Mouse (Mus musculus): ENCODE results near the gene Gnl3l. TPM values are rescaled to one million over a fixed set of nuclear protein-coding genes. Genes with fewer than 3 reads are reported as not detected.
A peak's percentile ranks its signal among the peaks of the same experiment; 100 is the strongest.

Gene Gnl3l
- polyA plus RNA-seq, 1 experiment from 2014 or later = 7.0 TPM

DNA sequence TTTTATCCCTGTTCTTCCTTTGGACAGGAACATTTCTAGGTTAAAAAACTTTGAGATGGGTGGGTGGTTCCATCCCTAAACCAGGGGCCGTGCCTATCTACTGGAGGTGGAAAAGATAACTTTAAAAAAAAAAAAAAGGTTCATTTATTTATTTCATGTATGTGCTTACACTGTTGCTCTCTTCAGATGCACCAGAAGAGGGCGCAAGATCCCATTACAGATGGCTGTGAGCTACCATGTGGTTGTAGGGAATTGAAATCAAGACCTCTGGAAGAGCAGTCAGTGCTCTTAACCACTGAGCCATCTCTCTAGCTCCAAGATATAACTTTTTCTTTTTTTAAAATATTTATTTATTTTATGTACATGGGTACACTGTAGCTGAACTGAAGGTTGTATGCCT is 54.1 kb downstream of the Gnl3l start:
- DNase-seq (no peak), ATAC-seq (no peak)
- H3K4me2 ChIP-seq (ENCODE audit: low read depth, low read length) = no peak overlapping the region
- H3K9me3 ChIP-seq (ENCODE audit: low read length) = no peaks in the 10 kb centered on the region
- WGBS (ENCODE audit: insufficient replicate concordance) = 28% methylated on average over 2 of the region's 2 CpGs
- 0 out of 2 replicates have a peak, but pooled peaks cover under 1% of the 10 kb centered on the region for H3K27me3 ChIP-seq (ENCODE audit: insufficient read depth, low read length)
- peak; percentile 47 for TF ChIP-seq CTCF (IDR thresholded peaks at IDR 0.05; ENCODE audit: low read depth)
- TF ChIP-seq EP300 (IDR thresholded peaks at IDR 0.05; ENCODE audit: low read depth) = no peak
- no peaks in the 10 kb centered on the region for H3K36me3 ChIP-seq (replicated peaks; ENCODE audit: insufficient read depth, low read length)
- H3K27ac ChIP-seq (ENCODE audit: low read depth) = no peak overlapping the region
- no peak overlapping the region for H3K4me3 ChIP-seq (ENCODE audit: low read depth, low read length)
- no peaks in the 10 kb centered on the region for H3K4me1 ChIP-seq (ENCODE audit: insufficient read depth)
- no peak overlapping the region for H3K9ac ChIP-seq (replicated peaks)

DNA sequence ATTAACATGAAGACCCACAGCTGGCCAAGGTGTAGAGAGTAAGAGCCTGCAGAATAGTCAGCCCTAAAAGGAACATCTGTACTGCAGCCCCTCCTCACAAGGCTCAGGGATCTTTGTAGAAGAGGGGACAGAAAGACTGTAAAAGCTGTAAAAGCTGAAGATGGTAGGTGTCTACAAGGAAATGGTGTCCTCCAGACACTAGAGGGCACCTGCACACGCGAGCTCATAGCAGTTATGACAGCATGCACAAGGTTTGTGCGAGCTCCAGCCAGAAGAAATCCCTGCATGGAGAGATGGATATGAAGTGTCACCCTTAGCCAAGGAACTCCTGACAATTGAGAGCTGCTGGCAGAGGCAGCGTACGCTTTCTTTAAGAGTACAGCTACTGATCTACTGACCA is 56.4 kb downstream of the Gnl3l start:
- H3K9me3 ChIP-seq (ENCODE audit: low read length) = no peaks in the 10 kb centered on the region
- no peak overlapping the region for H3K4me2 ChIP-seq (ENCODE audit: low read depth, low read length)
- H3K4me1 ChIP-seq (ENCODE audit: insufficient read depth) = no peaks in the 10 kb centered on the region
- ATAC-seq (no peak), DNase-seq (no peak)
- H3K27ac ChIP-seq (ENCODE audit: low read depth) = no peak overlapping the region
- WGBS (ENCODE audit: insufficient replicate concordance) = 55% methylated on average over 5 of the region's 5 CpGs
- H3K27me3 ChIP-seq (ENCODE audit: insufficient read depth, low read length) = no peaks in the 10 kb centered on the region
- H3K9ac ChIP-seq (replicated peaks) = no peak overlapping the region
- no peak for TF ChIP-seq EP300 (IDR thresholded peaks at IDR 0.05; ENCODE audit: low read depth)
- peak; percentile 41 for TF ChIP-seq CTCF (IDR thresholded peaks at IDR 0.05; ENCODE audit: low read depth)
- H3K36me3 ChIP-seq (replicated peaks; ENCODE audit: insufficient read depth, low read length) = no peaks in the 10 kb centered on the region
- H3K4me3 ChIP-seq (ENCODE audit: low read depth, low read length) = no peak overlapping the region

DNA sequence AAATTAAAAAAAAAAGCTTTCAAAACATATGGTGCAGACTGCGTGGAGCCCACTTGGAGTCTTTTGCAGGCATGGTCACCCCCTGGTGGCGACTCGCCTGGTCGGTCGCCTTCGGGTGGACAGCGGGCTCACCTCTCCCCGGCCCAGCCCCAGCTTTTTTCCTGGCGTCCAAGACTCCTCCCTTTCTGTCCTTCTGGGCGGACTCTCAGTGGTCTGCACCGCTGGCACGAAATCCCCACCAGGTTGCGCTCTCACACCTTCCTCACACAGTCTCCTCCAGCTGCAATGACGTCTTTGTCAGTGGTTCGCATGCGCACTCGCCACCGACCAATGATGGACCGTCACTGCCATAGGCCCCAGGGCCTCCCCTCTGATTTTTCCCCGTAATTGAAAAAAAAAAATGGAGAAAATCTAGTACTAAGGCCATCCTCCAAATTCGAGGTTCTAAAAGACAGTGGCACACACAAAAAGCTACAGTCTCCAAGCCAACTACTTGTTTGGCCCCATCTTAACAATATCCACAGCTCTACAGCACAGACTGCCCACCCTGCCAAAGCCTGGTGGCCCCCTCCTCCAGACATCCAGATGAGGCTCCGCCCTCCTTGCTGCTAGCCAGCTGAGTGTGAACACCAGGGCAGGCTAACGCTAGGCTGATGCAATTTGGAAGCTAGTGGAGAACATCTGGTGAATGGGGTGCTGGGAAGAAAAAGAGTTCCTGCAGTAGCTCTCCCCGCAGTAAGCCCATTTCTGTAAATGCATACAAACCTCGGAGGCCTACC is 60.4 kb downstream of the Gnl3l start:
- Histone ChIP-seq H3K4me1 (ENCODE audit: insufficient read depth) (no peaks in the 10 kb centered on the region), H3K27ac (ENCODE audit: low read depth) (no peak overlapping the region), H3K27me3 (ENCODE audit: insufficient read depth, low read length) (no peaks in the 10 kb centered on the region), H3K9me3 (ENCODE audit: low read length) (no peaks in the 10 kb centered on the region), H3K4me2 (ENCODE audit: low read depth, low read length) (peak overlapping the region; percentile 47), H3K4me3 (ENCODE audit: low read depth, low read length) (no peak overlapping the region), H3K36me3 (replicated peaks; ENCODE audit: insufficient read depth, low read length) (no peaks in the 10 kb centered on the region), H3K9ac (replicated peaks) (no peak overlapping the region)
- ATAC-seq (peak; percentile 97), DNase-seq (peak; percentile 73)
- WGBS (ENCODE audit: insufficient replicate concordance) = 27% methylated on average over 25 of the region's 25 CpGs
- TF ChIP-seq CTCF (IDR thresholded peaks at IDR 0.05; ENCODE audit: low read depth) (peak; percentile 67), EP300 (IDR thresholded peaks at IDR 0.05; ENCODE audit: low read depth) (no peak)

DNA sequence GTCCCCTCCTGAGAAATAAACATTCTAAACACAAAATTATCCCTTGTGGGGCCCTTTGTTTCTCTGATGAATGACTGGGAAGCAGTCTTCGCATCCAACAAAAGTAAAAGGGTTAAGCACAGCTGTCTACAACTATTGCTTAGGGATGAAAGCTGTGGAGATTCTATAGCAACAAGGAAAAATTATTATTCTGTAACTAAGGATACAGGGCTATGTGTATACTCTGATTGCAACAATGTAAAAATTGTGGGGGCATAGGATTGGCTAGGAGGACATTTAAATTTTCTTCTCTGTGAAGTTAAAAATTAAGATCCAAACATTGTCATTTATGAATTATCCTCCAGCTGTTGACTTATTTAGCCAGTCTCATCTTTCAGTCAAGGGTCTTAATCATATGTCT is 61.1 kb downstream of the Gnl3l start:
- WGBS (ENCODE audit: insufficient replicate concordance) = 68% methylated on average over 1 of the region's 1 CpGs
- Histone ChIP-seq H3K27me3 (ENCODE audit: insufficient read depth, low read length) (no peaks in the 10 kb centered on the region), H3K9me3 (ENCODE audit: low read length) (no peaks in the 10 kb centered on the region), H3K36me3 (replicated peaks; ENCODE audit: insufficient read depth, low read length) (no peaks in the 10 kb centered on the region), H3K9ac (replicated peaks) (no peak overlapping the region), H3K4me1 (ENCODE audit: insufficient read depth) (no peaks in the 10 kb centered on the region), H3K4me3 (ENCODE audit: low read depth, low read length) (no peak overlapping the region), H3K27ac (ENCODE audit: low read depth) (no peak overlapping the region), H3K4me2 (ENCODE audit: low read depth, low read length) (peak overlapping the region; percentile 47; the same call in 1 of the 2 replicates)
- TF ChIP-seq EP300 (IDR thresholded peaks at IDR 0.05; ENCODE audit: low read depth) = no peak
- TF ChIP-seq CTCF (IDR thresholded peaks at IDR 0.05; ENCODE audit: low read depth) = no peak
- no peak for ATAC-seq
- no peak for DNase-seq

DNA sequence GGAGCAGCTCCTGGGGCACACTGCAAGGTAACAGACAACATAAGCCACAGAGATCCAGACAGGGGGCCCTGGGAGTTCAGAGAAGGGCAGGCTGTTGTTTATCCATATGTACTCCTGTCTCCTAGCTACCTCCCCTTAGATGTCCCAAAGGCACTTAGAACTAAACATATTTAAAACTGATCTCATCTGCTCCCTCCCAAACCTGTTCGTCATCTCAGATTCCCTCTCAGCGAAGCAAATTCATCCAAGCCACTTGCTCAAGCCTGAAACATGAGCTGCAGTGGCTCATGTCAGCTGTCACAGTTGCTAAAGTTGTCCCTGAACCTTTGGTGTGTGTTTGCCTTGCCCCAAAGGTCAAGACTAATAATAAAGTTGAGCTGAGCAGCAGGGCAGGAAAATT is 61.7 kb downstream of the Gnl3l start:
- no peak for DNase-seq
- 59% methylated on average over 2 of the region's 2 CpGs for WGBS (ENCODE audit: insufficient replicate concordance)
- no peak for ATAC-seq
- no peaks in the 10 kb centered on the region for H3K27me3 ChIP-seq (ENCODE audit: insufficient read depth, low read length)
- no peak overlapping the region for H3K4me2 ChIP-seq (ENCODE audit: low read depth, low read length)
- H3K36me3 ChIP-seq (replicated peaks; ENCODE audit: insufficient read depth, low read length) = no peaks in the 10 kb centered on the region
- no peaks in the 10 kb centered on the region for H3K4me1 ChIP-seq (ENCODE audit: insufficient read depth)
- H3K9ac ChIP-seq (replicated peaks) = no peak overlapping the region
- H3K9me3 ChIP-seq (ENCODE audit: low read length) = no peaks in the 10 kb centered on the region
- TF ChIP-seq EP300 (IDR thresholded peaks at IDR 0.05; ENCODE audit: low read depth) = no peak
- TF ChIP-seq CTCF (IDR thresholded peaks at IDR 0.05; ENCODE audit: low read depth) = no peak
- no peak overlapping the region for H3K4me3 ChIP-seq (ENCODE audit: low read depth, low read length)
- no peak overlapping the region for H3K27ac ChIP-seq (ENCODE audit: low read depth)

DNA sequence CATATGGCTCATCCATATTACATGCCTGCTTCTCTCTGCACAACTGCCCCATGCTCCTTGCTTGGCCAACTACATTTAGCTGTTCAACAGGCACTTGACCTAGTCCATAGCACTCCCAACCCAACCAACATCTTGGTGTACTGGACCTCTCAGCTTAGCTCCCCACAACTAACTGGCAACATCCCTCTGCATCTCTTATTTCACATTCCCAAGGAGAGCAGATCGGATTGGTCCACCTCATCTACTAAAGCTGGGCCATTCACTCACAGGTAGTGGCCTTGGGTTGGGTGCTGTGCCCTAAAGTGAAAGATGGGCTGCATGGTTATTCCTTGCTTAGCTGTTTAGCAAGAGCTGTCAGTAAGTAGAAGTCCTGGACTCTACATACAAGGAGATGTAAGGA is 62.4 kb downstream of the Gnl3l start:
- no peak overlapping the region for H3K9ac ChIP-seq (replicated peaks)

More for the DNA sequence above, 62.4 kb downstream of the Gnl3l start:
- H3K27ac ChIP-seq (ENCODE audit: low read depth) = no peak overlapping the region
- no peaks in the 10 kb centered on the region for H3K9me3 ChIP-seq (ENCODE audit: low read length)
- H3K36me3 ChIP-seq (replicated peaks; ENCODE audit: insufficient read depth, low read length) = no peaks in the 10 kb centered on the region
- ATAC-seq = no peak
- WGBS (ENCODE audit: insufficient replicate concordance) = 73% methylated on average over 1 of the region's 1 CpGs
- TF ChIP-seq CTCF (IDR thresholded peaks at IDR 0.05; ENCODE audit: low read depth) (no peak), EP300 (IDR thresholded peaks at IDR 0.05; ENCODE audit: low read depth) (no peak)
- H3K4me3 ChIP-seq (ENCODE audit: low read depth, low read length) = no peak overlapping the region
- H3K4me2 ChIP-seq (ENCODE audit: low read depth, low read length) = no peak overlapping the region
- DNase-seq = no peak
- H3K27me3 ChIP-seq (ENCODE audit: insufficient read depth, low read length) = no peaks in the 10 kb centered on the region
- no peaks in the 10 kb centered on the region for H3K4me1 ChIP-seq (ENCODE audit: insufficient read depth)

Other genes starting within 250 kb of the Gnl3l start
- 30.0 and 32.1 TPM in 2 replicates for gene Maged2, start 203.0 kb downstream of the Gnl3l start, polyA plus RNA-seq (2015; fragmentation: Nextera tagmentation; extraction: Ambion mirVana)
- gene Fgd1, start 28.8 kb upstream of the Gnl3l start, polyA plus RNA-seq (2015; fragmentation: Nextera tagmentation; extraction: Ambion mirVana) = 0.86 and 1.1 TPM in 2 replicates
- 9.4 and 9.9 TPM in 2 replicates for gene Tsr2, start 79.2 kb upstream of the Gnl3l start, polyA plus RNA-seq (2015; fragmentation: Nextera tagmentation; extraction: Ambion mirVana)
- not detected in 2 replicates for gene Wnk3, start 180.8 kb upstream of the Gnl3l start, polyA plus RNA-seq (2015; fragmentation: Nextera tagmentation; extraction: Ambion mirVana)